8 mouse cellular contexts compared by ENCODE assay signal in the genomic region with DNA sequence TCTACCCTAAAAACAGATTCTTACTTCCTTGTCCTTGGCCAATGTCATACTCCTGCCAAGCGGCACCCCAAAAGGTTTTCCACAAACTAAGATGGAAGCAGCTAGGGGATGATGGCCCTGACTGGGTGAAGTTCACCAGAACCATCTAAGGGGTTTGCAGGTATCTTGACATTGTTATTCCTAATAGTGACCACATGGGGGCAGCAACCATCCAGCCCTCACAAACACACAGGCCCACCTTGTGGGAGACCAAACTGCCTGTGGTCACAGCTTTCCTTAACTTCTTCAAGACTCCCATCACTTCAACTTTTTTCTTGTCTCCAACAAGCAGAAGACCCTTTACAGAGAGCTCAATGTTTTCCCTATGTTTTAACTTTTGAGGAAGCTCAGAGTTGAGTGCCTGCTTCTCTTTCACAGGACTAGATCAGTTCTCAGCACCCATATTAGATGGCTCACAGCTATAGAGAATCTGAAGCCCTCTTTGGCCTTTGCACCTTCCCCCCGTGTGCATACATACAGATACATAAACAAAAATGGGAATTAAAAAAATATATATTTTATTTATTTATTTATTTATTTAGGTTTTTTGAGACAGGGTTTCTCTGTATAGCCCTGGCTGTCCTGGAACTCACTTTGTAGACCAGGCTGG. TPM values are rescaled to one million over a fixed set of nuclear protein-coding genes. Genes with fewer than 3 reads are reported as not detected.
DNase-seq lines count a peak whose midpoint lies in the region; ATAC-seq and TF ChIP-seq lines count a peak whose summit lies in the region.

No protein-coding gene starts in this region.

- DNase-seq in thymus, adult 2 months: peak; percentile 57
- DNase-seq in thymus, adult 18-20 months: no peak
- peak; percentile 47 to 54 for DNase-seq in cerebellum, adult 2 months
- DNase-seq in forelimb bud, embryonic 11.5 days (ENCODE audit: low read depth, low spot score): peak; percentile 74
- DNase-seq in layer of hippocampus, adult 11-12 months (ENCODE audit: low spot score): no peak

- no peaks in the 10 kb centered on the region for H3K9me3 ChIP-seq in kidney, embryonic 16.5 days (ENCODE audit: low read length)
- H3K9me3 ChIP-seq in stomach, embryonic 16.5 days (replicated peaks; ENCODE audit: control insufficient read depth, low read length): no peaks in the 10 kb centered on the region

- ATAC-seq in kidney, embryonic 16.5 days (ENCODE audit: low FRiP score, low TSS enrichment): peak; percentile 71; the same call in 1 of the 2 replicates
- ATAC-seq in megakaryocyte, adult 5-6 weeks (ENCODE audit: poor library complexity, severe bottlenecking): peak; percentile 91
- ATAC-seq in stomach, embryonic 16.5 days (ENCODE audit: insufficient read depth, low FRiP score): 0 out of 2 replicates have a peak, but pooled peaks have one; percentile 33

- no peaks in the 10 kb centered on the region for H3K27me3 ChIP-seq in thymus, adult 2 months (ENCODE audit: control insufficient read depth, insufficient read depth, low read length)
- no peaks in the 10 kb centered on the region for H3K27me3 ChIP-seq in cerebellum, adult 2 months (ENCODE audit: control insufficient read depth, insufficient read depth, low read length)
- H3K27me3 ChIP-seq in kidney, embryonic 16.5 days (ENCODE audit: insufficient read depth, low read length): no peaks in the 10 kb centered on the region
- no peaks in the 10 kb centered on the region for H3K27me3 ChIP-seq in stomach, embryonic 16.5 days (ENCODE audit: control insufficient read depth, insufficient read depth, low read length)

- no peak for TF ChIP-seq POLR2A in thymus, adult 2 months (IDR thresholded peaks at IDR 0.05; ENCODE audit: control insufficient read depth, extremely low read depth, insufficient read depth, low read length, poor library complexity)
- TF ChIP-seq POLR2A in cerebellum, adult 2 months (IDR thresholded peaks at IDR 0.05; ENCODE audit: borderline replicate concordance, insufficient read depth, low read length): no peak

- H3K4me2 ChIP-seq in kidney, embryonic 16.5 days (replicated peaks; ENCODE audit: low read depth, low read length): no peak overlapping the region
- no peak overlapping the region for H3K4me2 ChIP-seq in stomach, embryonic 16.5 days (ENCODE audit: low read depth, low read length)

- peak; percentile 36; the same call in 1 of the 2 replicates for TF ChIP-seq CTCF in thymus, adult 2 months (IDR thresholded peaks at IDR 0.05; ENCODE audit: borderline replicate concordance, control insufficient read depth, extremely low read depth, insufficient read depth, low read length, poor library complexity)
- peak; percentile 85 for TF ChIP-seq CTCF in cerebellum, adult 2 months (IDR thresholded peaks at IDR 0.05; ENCODE audit: borderline replicate concordance, insufficient read depth, low read depth, low read length)

- H3K27ac ChIP-seq in thymus, adult 2 months (ENCODE audit: control insufficient read depth, insufficient read depth, low read length): no peak overlapping the region
- no peak overlapping the region for H3K27ac ChIP-seq in cerebellum, adult 2 months (ENCODE audit: insufficient read depth, low read length)
- H3K27ac ChIP-seq in kidney, embryonic 16.5 days (ENCODE audit: low read length): no peak overlapping the region
- H3K27ac ChIP-seq in stomach, embryonic 16.5 days (ENCODE audit: low read length): no peak overlapping the region

- no peak overlapping the region for H3K4me3 ChIP-seq in thymus, adult 2 months (ENCODE audit: control insufficient read depth, insufficient read depth, low read length)
- H3K4me3 ChIP-seq in cerebellum, adult 2 months (replicated peaks; ENCODE audit: insufficient read depth, low read depth, low read length): no peak overlapping the region
- H3K4me3 ChIP-seq in kidney, embryonic 16.5 days (ENCODE audit: low read length): no peak overlapping the region
- H3K4me3 ChIP-seq in stomach, embryonic 16.5 days (replicated peaks; ENCODE audit: low read length): no peak overlapping the region

- H3K9ac ChIP-seq in kidney, embryonic 16.5 days (replicated peaks; ENCODE audit: low read length): no peak overlapping the region
- no peak overlapping the region for H3K9ac ChIP-seq in stomach, embryonic 16.5 days (ENCODE audit: low read length)

- H3K4me1 ChIP-seq in thymus, adult 2 months (replicated peaks; ENCODE audit: control insufficient read depth, insufficient read depth, low read length): no peaks in the 10 kb centered on the region
- H3K4me1 ChIP-seq in cerebellum, adult 2 months (ENCODE audit: control insufficient read depth, insufficient read depth, low read length): no peaks in the 10 kb centered on the region
- no peaks in the 10 kb centered on the region for H3K4me1 ChIP-seq in kidney, embryonic 16.5 days (ENCODE audit: insufficient read depth, low read length)
- H3K4me1 ChIP-seq in stomach, embryonic 16.5 days (ENCODE audit: control insufficient read depth, insufficient read depth, low read length): no peaks in the 10 kb centered on the region

- H3K36me3 ChIP-seq in thymus, adult 2 months (ENCODE audit: control insufficient read depth, insufficient read depth, low read length): no peaks in the 10 kb centered on the region
- H3K36me3 ChIP-seq in kidney, embryonic 16.5 days (ENCODE audit: insufficient read depth, low read length): no peaks in the 10 kb centered on the region
- H3K36me3 ChIP-seq in stomach, embryonic 16.5 days (ENCODE audit: control insufficient read depth, insufficient read depth, low read length): no peaks in the 10 kb centered on the region

- 50% methylated on average over 2 of the region's 2 CpGs for WGBS in thymus, adult 2 months
- WGBS in cerebellum, adult 2 months: 31% methylated on average over 2 of the region's 2 CpGs
- WGBS in kidney, embryonic 16.5 days: 52% methylated on average over 2 of the region's 2 CpGs
- WGBS in stomach, embryonic 16.5 days: 41% methylated on average over 2 of the region's 2 CpGs

RNA-seq across cellular contexts. Expression of a gene that starts 21.6 kb away (rescaled TPM):
- polyA plus RNA-seq in thymus, adult 2 months (2012; rRNA removed): 63.0 and 65.6 TPM in 2 replicates
- polyA plus RNA-seq in cerebellum, adult 2 months (2012; rRNA removed): 42.3 and 44.9 TPM in 2 replicates
- 47.2 and 54.8 TPM in 2 replicates for polyA plus RNA-seq in kidney, embryonic 16.5 days (2015; fragmentation: Nextera tagmentation; extraction: Ambion mirVana)
- total RNA-seq in megakaryocyte, adult 5-6 weeks (2015): 82.4 and 93.7 TPM in 2 replicates
- total RNA-seq in megakaryocyte, adult 5-6 weeks (2017): 131 and 157 TPM in 2 replicates
- polyA plus RNA-seq in stomach, embryonic 16.5 days (2015; fragmentation: Nextera tagmentation; extraction: Ambion mirVana): 33.1 and 34.3 TPM in 2 replicates

RNA-seq across cellular contexts. Expression of a gene that starts 21.6 kb away (rescaled TPM):
- polyA plus RNA-seq in thymus, adult 2 months (2012; rRNA removed): 67.6 and 69.7 TPM in 2 replicates
- polyA plus RNA-seq in cerebellum, adult 2 months (2012; rRNA removed): 62.5 and 65.1 TPM in 2 replicates
- polyA plus RNA-seq in kidney, embryonic 16.5 days (2015; fragmentation: Nextera tagmentation; extraction: Ambion mirVana): 88.0 and 89.7 TPM in 2 replicates
- total RNA-seq in megakaryocyte, adult 5-6 weeks (2015): 29.2 and 35.9 TPM in 2 replicates
- total RNA-seq in megakaryocyte, adult 5-6 weeks (2017): 25.0 and 28.9 TPM in 2 replicates
- polyA plus RNA-seq in stomach, embryonic 16.5 days (2015; fragmentation: Nextera tagmentation; extraction: Ambion mirVana): 83.2 and 87.3 TPM in 2 replicates

RNA-seq across cellular contexts. Expression of a gene that starts 27.9 kb away (rescaled TPM):
- polyA plus RNA-seq in thymus, adult 2 months (2012; rRNA removed): 63.9 and 64.9 TPM in 2 replicates
- polyA plus RNA-seq in cerebellum, adult 2 months (2012; rRNA removed): 80.2 and 81.5 TPM in 2 replicates
- 82.2 and 102 TPM in 2 replicates for polyA plus RNA-seq in kidney, embryonic 16.5 days (2015; fragmentation: Nextera tagmentation; extraction: Ambion mirVana)
- total RNA-seq in megakaryocyte, adult 5-6 weeks (2015): 8.7 and 10.1 TPM in 2 replicates
- total RNA-seq in megakaryocyte, adult 5-6 weeks (2017): 5.2 and 7.6 TPM in 2 replicates
- 50.8 and 51.9 TPM in 2 replicates for polyA plus RNA-seq in stomach, embryonic 16.5 days (2015; fragmentation: Nextera tagmentation; extraction: Ambion mirVana)

RNA-seq across cellular contexts. Expression of a gene that starts 31.7 kb away (rescaled TPM):
- polyA plus RNA-seq in thymus, adult 2 months (2012; rRNA removed): 128 and 132 TPM in 2 replicates
- 85.8 and 99.1 TPM in 2 replicates for polyA plus RNA-seq in cerebellum, adult 2 months (2012; rRNA removed)
- polyA plus RNA-seq in kidney, embryonic 16.5 days (2015; fragmentation: Nextera tagmentation; extraction: Ambion mirVana): 80.7 and 95.8 TPM in 2 replicates
- 31.8 and 32.7 TPM in 2 replicates for total RNA-seq in megakaryocyte, adult 5-6 weeks (2015)
- 101 and 128 TPM in 2 replicates for total RNA-seq in megakaryocyte, adult 5-6 weeks (2017)
- polyA plus RNA-seq in stomach, embryonic 16.5 days (2015; fragmentation: Nextera tagmentation; extraction: Ambion mirVana): 87.7 and 88.9 TPM in 2 replicates

RNA-seq across cellular contexts. Expression of a gene that starts 40.6 kb away (rescaled TPM):
- polyA plus RNA-seq in thymus, adult 2 months (2012; rRNA removed): 73.4 and 86.8 TPM in 2 replicates
- polyA plus RNA-seq in cerebellum, adult 2 months (2012; rRNA removed): 161 and 173 TPM in 2 replicates
- polyA plus RNA-seq in kidney, embryonic 16.5 days (2015; fragmentation: Nextera tagmentation; extraction: Ambion mirVana): 33.3 and 36.5 TPM in 2 replicates
- 28.4 and 31.8 TPM in 2 replicates for total RNA-seq in megakaryocyte, adult 5-6 weeks (2015)
- total RNA-seq in megakaryocyte, adult 5-6 weeks (2017): 3.5 and 9.8 TPM in 2 replicates
- 19.1 and 22.9 TPM in 2 replicates for polyA plus RNA-seq in stomach, embryonic 16.5 days (2015; fragmentation: Nextera tagmentation; extraction: Ambion mirVana)

Comparison
In these comparisons a context has a peak if more than half of its experiments do, and no peak if none do; other contexts are left out.
1. DNase-seq: peak in thymus, adult 2 months (single experiment), cerebellum, adult 2 months (2 of 2) and forelimb bud, embryonic 11.5 days (single experiment); none in thymus, adult 18-20 months (0 of 2) and layer of hippocampus, adult 11-12 months (single experiment).
2. ATAC-seq: peak in every context shown above with its lines; median percentile 91 in megakaryocyte, adult 5-6 weeks; 71 in kidney, embryonic 16.5 days; 33 in stomach, embryonic 16.5 days.